Mouse (Mus musculus): ENCODE results near the gene Palld. TPM values are rescaled to one million over a fixed set of nuclear protein-coding genes. Genes with fewer than 3 reads are reported as not detected.

Gene Palld
- total and polyA plus RNA-seq, 3 experiments: 0.87 to 7.1 (median 2.6) TPM

DNA sequence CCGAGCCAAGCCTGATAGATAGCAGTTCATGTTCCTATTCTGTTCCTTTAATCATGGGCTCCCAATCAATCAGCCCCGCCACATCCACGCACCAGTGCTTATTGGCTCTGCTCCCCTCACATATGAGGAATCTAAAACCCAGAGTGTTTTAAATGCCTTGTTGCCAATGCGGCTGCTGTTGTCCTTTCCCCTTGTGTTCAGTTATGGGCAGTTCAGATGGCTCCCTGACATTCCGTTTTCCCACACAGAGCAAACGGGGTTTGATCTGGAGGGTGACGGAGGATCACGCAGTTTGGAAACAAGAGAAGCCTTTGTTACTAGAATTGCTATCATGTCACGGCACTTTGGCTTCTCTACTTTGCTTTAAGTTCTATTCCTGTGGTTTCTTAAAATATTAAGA lies 125.9 kb downstream of the Palld start:
- H3K4me1 ChIP-seq (ENCODE audit: control insufficient read depth in 1 of 2, insufficient read depth in 2 of 2): peaks cover 0 to 14% of the 10 kb centered on the region in 2 experiments; a peak in 2 of 4 replicates
- no peak overlapping the region for H3K4me3 ChIP-seq (replicated peaks in 1 of 3; ENCODE audit: low read depth in 2 of 3, low read length in 2 of 3, poor library complexity in 1 of 3)
- H3K9me3 ChIP-seq (replicated peaks; ENCODE audit: low read length): no peaks in the 10 kb centered on the region
- TF ChIP-seq ZMIZ1 (IDR thresholded peaks at IDR 0.05; ENCODE audit: low read depth, low read length): no peak
- no peak for TF ChIP-seq NRF1 (IDR thresholded peaks at IDR 0.05; ENCODE audit: low read depth, low read length)
- TF ChIP-seq USF1 (IDR thresholded peaks at IDR 0.05; ENCODE audit: low read depth, low read length): no peak
- no peak for TF ChIP-seq IRF4 (IDR thresholded peaks at IDR 0.05; ENCODE audit: low read depth, low read length)
- TF ChIP-seq MYC (IDR thresholded peaks at IDR 0.05; ENCODE audit: low read depth, low read length): no peak
- TF ChIP-seq TCF12 (IDR thresholded peaks at IDR 0.05; ENCODE audit: low read depth, low read length): no peak
- TF ChIP-seq MAFK (IDR thresholded peaks at IDR 0.05; ENCODE audit: insufficient replicate concordance, low read length): no peak
- TF ChIP-seq GABPA (IDR thresholded peaks at IDR 0.05; ENCODE audit: insufficient replicate concordance, low read depth, low read length): no peak
- TF ChIP-seq USF2 (conservative IDR thresholded peaks at IDR 0.05; ENCODE audit: low read depth, low read length): no peak
- no peak for TF ChIP-seq NELFE (IDR thresholded peaks at IDR 0.05; ENCODE audit: low read depth, low read length)
- TF ChIP-seq TBP (conservative IDR thresholded peaks at IDR 0.05; ENCODE audit: low read depth, low read length): no peak
- H3K27ac ChIP-seq (ENCODE audit: insufficient read depth, low read depth): no peak overlapping the region
- dilution Hi-C loops (cut with MboI; ENCODE audit: extremely low pct_ligation_motif_present, extremely low pct_unique_long_range_greater_than_20kb, low sequenced_read_pairs): no loop called here
- in situ Hi-C loops (cut with MboI; ENCODE audit: low pct_ligation_motif_present, low pct_unique_long_range_greater_than_20kb, low sequenced_read_pairs): no loop called here
- no peak overlapping the region for H3K4me2 ChIP-seq (ENCODE audit: insufficient read depth, low read depth, poor library complexity, severe bottlenecking)
- no peaks in the 10 kb centered on the region for H3K27me3 ChIP-seq (replicated peaks)
- no peak for DNase-seq (ENCODE audit: extremely low read depth)
- no peak overlapping the region for H3K9ac ChIP-seq (ENCODE audit: insufficient read depth, low read depth)
- no peaks in the 10 kb centered on the region for H3K36me3 ChIP-seq (replicated peaks in 1 of 2; ENCODE audit: control insufficient read depth in 1 of 2, insufficient read depth in 1 of 2, low read length in 1 of 2)
- H3K79me2 ChIP-seq (replicated peaks; ENCODE audit: control insufficient read depth, extremely low read depth, insufficient read depth, poor library complexity, severe bottlenecking): no peaks in the 10 kb centered on the region

GRCm38 (mm10) chr8:61775936-61776335 lies 126.6 kb downstream of the Palld start:
- Histone ChIP-seq H3K9me3 (replicated peaks; ENCODE audit: low read length) (no peaks in the 10 kb centered on the region), H3K36me3 (replicated peaks in 1 of 2; ENCODE audit: control insufficient read depth in 1 of 2, insufficient read depth in 1 of 2, low read length in 1 of 2) (no peaks in the 10 kb centered on the region), H3K9ac (ENCODE audit: insufficient read depth, low read depth) (no peak overlapping the region), H3K4me1 (ENCODE audit: control insufficient read depth in 1 of 2, insufficient read depth in 2 of 2) (peaks cover 0 to 8% of the 10 kb centered on the region in 2 experiments; a peak in 2 of 4 replicates), H3K4me3 (replicated peaks in 1 of 3; ENCODE audit: low read depth in 2 of 3, low read length in 2 of 3, poor library complexity in 1 of 3) (no peak overlapping the region), H3K27me3 (replicated peaks) (no peaks in the 10 kb centered on the region), H3K27ac (ENCODE audit: insufficient read depth, low read depth) (no peak overlapping the region), H3K79me2 (replicated peaks; ENCODE audit: control insufficient read depth, extremely low read depth, insufficient read depth, poor library complexity, severe bottlenecking) (no peaks in the 10 kb centered on the region), H3K4me2 (ENCODE audit: insufficient read depth, low read depth, poor library complexity, severe bottlenecking) (no peak overlapping the region)
- no peak for DNase-seq (ENCODE audit: extremely low read depth)
- no peak for TF ChIP-seq USF2 (conservative IDR thresholded peaks at IDR 0.05; ENCODE audit: low read depth, low read length)
- TF ChIP-seq TCF12 (IDR thresholded peaks at IDR 0.05; ENCODE audit: low read depth, low read length): no peak
- no peak for TF ChIP-seq JUND (conservative IDR thresholded peaks at IDR 0.05; ENCODE audit: low read depth, low read length)
- TF ChIP-seq ZNF384 (IDR thresholded peaks at IDR 0.05; ENCODE audit: low read depth, low read length): no peak
- no peak for TF ChIP-seq ETS1 (conservative IDR thresholded peaks at IDR 0.05; ENCODE audit: low read depth, low read length)
- no peak for TF ChIP-seq E2F4 (IDR thresholded peaks at IDR 0.05; ENCODE audit: insufficient replicate concordance, low read depth, low read length)
- TF ChIP-seq MEF2A (IDR thresholded peaks at IDR 0.05; ENCODE audit: borderline replicate concordance, low read depth, low read length): no peak
- no peak for TF ChIP-seq KAT2A (IDR thresholded peaks at IDR 0.05; ENCODE audit: insufficient replicate concordance, low read length)
- TF ChIP-seq RAD21 (IDR thresholded peaks at IDR 0.05; ENCODE audit: low read depth, low read length): no peak
- no peak for TF ChIP-seq ELF1 (IDR thresholded peaks at IDR 0.05; ENCODE audit: low read depth, low read length)
- dilution Hi-C loops (cut with MboI; ENCODE audit: extremely low pct_ligation_motif_present, extremely low pct_unique_long_range_greater_than_20kb, low sequenced_read_pairs) (no loop called here), in situ Hi-C loops (cut with MboI; ENCODE audit: low pct_ligation_motif_present, low pct_unique_long_range_greater_than_20kb, low sequenced_read_pairs) (no loop called here)
